Mouse (Mus musculus) embryo, embryonic 11 days (tissue): ENCODE measurements around the gene Gm29582.
"Not testable (repeated sequence)": the region's sequence is repeated elsewhere in the genome, so short reads cannot be mapped to it uniquely, and the experiment has no call there.

Experiments
- DNase-seq: peaks from one replicate; pipeline ENCODE4 v3.0.0-alpha.2; 2015

Gene Gm29582

DNA sequence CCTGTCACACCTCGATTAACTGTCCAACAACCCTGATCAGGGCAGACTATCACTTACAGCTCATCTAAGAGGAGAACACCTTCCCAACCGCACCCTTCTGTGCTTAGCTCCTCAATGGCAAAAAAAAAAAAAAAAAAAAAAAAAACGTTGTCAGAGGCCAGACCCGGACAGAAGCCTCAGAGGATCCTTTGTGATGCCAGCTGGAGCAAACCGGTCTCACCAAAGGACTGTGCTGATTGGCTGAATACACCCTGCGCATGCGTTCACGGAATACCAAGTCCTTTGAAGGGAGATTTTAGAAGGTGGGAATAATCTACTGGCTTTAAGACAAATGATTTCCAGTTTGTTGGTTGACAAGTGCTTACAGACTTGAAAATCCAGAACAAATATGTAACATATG lies at the start of gene Gm29582:
Gene Gm29582, minus strand, starts transcription at position 101 of the 400 bp plus-strand sequence.
- not testable (repeated sequence) for DNase-seq
